Mouse (Mus musculus) MEL-GATA-1-ER (cell line): ENCODE data around the gene Arhgef7.

Experiments used
- DNase-seq: peaks from one replicate; pipeline ENCODE4 v3.0.0-alpha.2; 2012; ENCODE audit warnings: low read depth; ENCODE audit errors: extremely low read depth

Arhgef7 gene

GRCm38 (mm10) chr8:11712244-11712643 is 15.3 kb upstream of the Arhgef7 start:
- DNase-seq, result peak; percentile 43

- peak; percentile 75 for DNase-seq
These were observed 10.3 kb upstream of the Arhgef7 start for GRCm38 (mm10) chr8:11717194-11717593.

GRCm38 (mm10) chr8:11727273-11727650 is 259 bp upstream of the Arhgef7 start:
- DNase-seq, result no peak

- no peak for DNase-seq
These were observed 1.2 kb downstream of the Arhgef7 start for GRCm38 (mm10) chr8:11728482-11729295.

GRCm38 (mm10) chr8:11730271-11730940 is 2.9 kb downstream of the Arhgef7 start:
- DNase-seq, result no peak

GRCm38 (mm10) chr8:11735672-11736235 is 8.2 kb downstream of the Arhgef7 start:
- no peak for DNase-seq

- no peak for DNase-seq
These were observed 9.6 kb downstream of the Arhgef7 start for GRCm38 (mm10) chr8:11737096-11737495.

- no peak for DNase-seq
These were observed 11.6 kb downstream of the Arhgef7 start for GRCm38 (mm10) chr8:11739082-11739481.

GRCm38 (mm10) chr8:11740857-11741256 is 13.3 kb downstream of the Arhgef7 start:
- no peak for DNase-seq

GRCm38 (mm10) chr8:11743580-11743979 is 16.1 kb downstream of the Arhgef7 start:
- DNase-seq, result no peak

- no peak for DNase-seq
These were observed 19.5 kb downstream of the Arhgef7 start for GRCm38 (mm10) chr8:11746850-11747600.

GRCm38 (mm10) chr8:11749472-11749871 is 22.0 kb downstream of the Arhgef7 start:
- DNase-seq, result no peak

GRCm38 (mm10) chr8:11752338-11752737 is 24.8 kb downstream of the Arhgef7 start:
- no peak for DNase-seq

- no peak for DNase-seq
These were observed 25.8 kb downstream of the Arhgef7 start for GRCm38 (mm10) chr8:11753155-11753941.

GRCm38 (mm10) chr8:11754723-11755122 is 27.2 kb downstream of the Arhgef7 start:
- DNase-seq, result no peak

GRCm38 (mm10) chr8:11755873-11756272 is 28.4 kb downstream of the Arhgef7 start:
- peak; percentile 75 for DNase-seq

- DNase-seq, result peak; percentile 52
These were observed 30.3 kb downstream of the Arhgef7 start for GRCm38 (mm10) chr8:11757568-11758481.

GRCm38 (mm10) chr8:11758482-11759281 is 31.2 kb downstream of the Arhgef7 start:
- DNase-seq, result peak; percentile 10

- DNase-seq, result no peak
These were observed 34.0 kb downstream of the Arhgef7 start for GRCm38 (mm10) chr8:11761551-11761950.
